13 mouse cellular contexts compared by ENCODE assay signal in genomic region chr1:186053280-186054043, GRCm38 (mm10).
"Had no signal": no experiment of that assay in that cellular context is flagged by ENCODE, and none has a peak within 500 bp of the region (broad histone marks: within the 10 kb centered on the region; RNA-seq: fewer than 3 reads in every experiment).

No protein-coding gene starts in this region.

- H3K9me3 ChIP-seq: liver, embryonic 12.5 days; midbrain, embryonic 10.5 days; stomach, embryonic 15.5 days had no signal

- H3K4me2 ChIP-seq: liver, embryonic 12.5 days; lung, embryonic 14.5 days; stomach, embryonic 15.5 days had no signal

- H3K4me1 ChIP-seq: liver, embryonic 12.5 days; midbrain, embryonic 10.5 days; stomach, embryonic 15.5 days had no signal

- H3K27ac ChIP-seq: layer of hippocampus, adult 2 months; liver, embryonic 12.5 days; midbrain, embryonic 10.5 days; stomach, embryonic 15.5 days had no signal

- DNase-seq: kidney, adult 18-20 months; kidney, postnatal 36 days; lung, embryonic 14.5 days; lung, postnatal 10 days; lung, postnatal 4 days; midbrain, embryonic 14.5 days; right cerebral cortex, postnatal 14 days; thymus, adult 2 months; thymus, postnatal 25 days had no signal

- ATAC-seq: liver, embryonic 12.5 days had no signal

- H3K36me3 ChIP-seq: liver, embryonic 12.5 days; midbrain, embryonic 10.5 days; stomach, embryonic 15.5 days had no signal

- H3K27me3 ChIP-seq: liver, embryonic 12.5 days; stomach, embryonic 15.5 days had no signal

- H3K9ac ChIP-seq: liver, embryonic 12.5 days; lung, embryonic 14.5 days; stomach, embryonic 15.5 days had no signal

- H3K4me3 ChIP-seq: layer of hippocampus, adult 2 months; liver, embryonic 12.5 days; midbrain, embryonic 10.5 days; stomach, embryonic 15.5 days had no signal
